Mouse (Mus musculus): ENCODE results near the gene Olfr1223. TPM values are rescaled to one million over a fixed set of nuclear protein-coding genes. Genes with fewer than 3 reads are reported as not detected.
"Not testable (repeated sequence)": the region's sequence is repeated elsewhere in the genome, so short reads cannot be mapped to it uniquely, and the experiment has no call there.

Gene Olfr1223
- not detected for total RNA-seq (2021)
- long read RNA-seq, experiment 1 = 0 reads
- long read RNA-seq, experiment 2 = 0 reads

GRCm38 (mm10) chr2:89151460-89151859 is at the start of gene Olfr1223:
Olfr1223 (minus strand) TSS chr2:89151560.
- intact Hi-C loops (cut with DNase I) = no loop called here
- DNase-seq (ENCODE audit: low spot score in 2 of 2) = no peak

DNA sequence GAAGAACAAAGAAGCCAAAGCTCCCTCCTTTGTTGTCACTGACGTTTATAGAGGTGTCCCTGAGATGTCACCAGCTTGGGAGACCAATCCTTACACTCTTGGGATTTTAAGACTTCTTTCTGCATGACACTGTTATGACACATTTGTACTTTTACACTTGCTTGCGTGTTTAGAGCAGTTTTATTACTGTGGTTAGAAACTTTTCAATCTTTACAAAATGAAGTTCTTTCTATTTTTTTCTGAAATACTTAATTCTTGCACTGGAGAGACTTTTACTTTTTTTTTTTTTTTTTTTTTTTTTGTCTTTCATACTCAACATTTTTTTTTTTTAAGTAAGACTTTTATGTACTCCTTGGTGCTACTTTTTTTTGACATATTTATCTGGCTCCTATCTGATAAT is 48.6 kb upstream of the Olfr1223 start, which contains the start of gene Olfr1226:
Gene Olfr1226, minus strand, starts transcription at position 101 of the 400 bp plus-strand sequence.
- intact Hi-C loops (cut with DNase I) = no loop called here
- DNase-seq (ENCODE audit: low spot score in 2 of 2) = no peak

DNA sequence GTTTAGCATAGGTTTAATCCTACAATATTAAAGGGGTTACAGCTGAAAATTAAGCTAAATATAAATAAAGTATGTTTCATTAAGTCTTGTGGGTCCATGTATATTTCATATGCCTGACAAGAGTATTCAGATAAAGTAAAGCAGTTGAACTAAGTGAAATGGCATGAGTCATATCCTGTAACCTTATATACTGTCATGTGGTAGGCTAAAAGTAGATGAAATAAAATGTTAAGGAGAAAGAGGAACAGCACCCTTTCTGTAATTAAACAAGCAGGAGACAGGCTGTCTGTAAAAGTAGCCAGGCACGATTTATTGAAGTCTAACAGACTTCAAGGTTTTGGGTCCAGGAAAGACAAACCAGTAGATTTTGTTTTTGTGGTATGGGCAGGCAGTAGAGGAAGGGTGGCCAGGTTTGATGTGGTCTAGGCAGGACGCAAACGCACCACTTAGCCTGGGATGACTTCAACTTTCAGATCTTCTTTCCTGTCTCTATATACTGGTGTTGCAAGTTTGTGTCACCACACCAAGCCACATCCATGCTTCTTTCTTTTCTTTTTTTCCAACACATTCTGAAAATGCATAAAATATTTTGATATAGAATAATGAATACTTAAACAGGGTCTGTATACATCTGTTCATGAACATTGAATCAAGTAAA is 45.1 kb upstream of the Olfr1223 start:
- no peak for DNase-seq (ENCODE audit: low spot score in 2 of 2)
- intact Hi-C loops (cut with DNase I) = no loop called here

GRCm38 (mm10) chr2:89174569-89174968 is 23.2 kb upstream of the Olfr1223 start, which contains the start of gene Olfr1225:
Olfr1225 (minus strand) TSS chr2:89174669.
- intact Hi-C loops (cut with DNase I) = no loop called here
- DNase-seq (ENCODE audit: low spot score in 2 of 2) = no peak

DNA sequence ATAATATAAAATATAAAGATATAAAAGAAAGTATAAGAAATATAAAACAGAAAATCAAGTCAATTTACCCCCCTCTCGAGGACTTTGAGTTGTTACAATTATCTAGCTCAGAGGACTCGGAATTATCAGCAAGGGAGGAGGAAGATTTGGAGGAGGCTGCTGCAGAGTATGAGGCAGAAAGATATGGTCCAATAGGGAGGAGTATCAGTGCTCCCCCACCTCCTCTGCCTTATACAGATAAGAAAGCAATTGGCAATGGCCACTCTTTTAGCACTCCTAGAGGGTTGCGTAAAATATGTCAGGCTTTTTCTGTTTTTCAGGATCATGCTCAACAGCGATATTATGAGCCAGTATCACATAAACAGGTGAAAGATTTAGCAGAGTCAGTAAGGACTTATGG is 13.4 kb upstream of the Olfr1223 start:
- intact Hi-C loops (cut with DNase I); DNase-seq (ENCODE audit: low spot score in 2 of 2): not testable (repeated sequence)

- intact Hi-C loops (cut with DNase I); DNase-seq (ENCODE audit: low spot score in 2 of 2): not testable (repeated sequence)
These were observed 12.6 kb upstream of the Olfr1223 start, which contains the start of gene Olfr1224-ps1 for GRCm38 (mm10) chr2:89163991-89164390. Olfr1224-ps1 (minus strand) TSS chr2:89164091.

- intact Hi-C loops (cut with DNase I) = no loop called here
- no peak for DNase-seq (ENCODE audit: low spot score in 2 of 2)
These were observed 18.4 kb downstream of the Olfr1223 start, which contains the start of gene Olfr1222 for GRCm38 (mm10) chr2:89132954-89133353. Olfr1222 (minus strand) TSS chr2:89133054.

DNA sequence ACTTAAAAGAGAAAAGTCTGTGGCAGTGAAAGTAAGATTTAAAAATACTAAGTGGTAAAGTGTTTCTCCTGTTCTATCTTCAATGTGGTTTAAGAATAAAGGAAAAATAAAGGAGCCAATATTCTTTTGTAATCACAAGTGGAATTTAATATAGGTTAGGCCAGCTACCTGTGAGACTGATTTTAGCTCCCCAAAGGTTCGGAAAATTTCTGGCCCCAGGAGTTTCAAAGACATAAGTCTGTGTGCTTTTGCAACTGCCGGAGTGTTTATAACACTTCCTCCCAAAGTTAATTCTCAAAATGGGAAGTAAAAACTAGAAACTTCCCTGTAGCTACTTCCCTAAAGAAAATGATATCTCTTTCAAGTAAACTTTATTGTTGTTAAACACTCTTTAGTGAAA is 34.2 kb downstream of the Olfr1223 start, which contains the start of gene Olfr1221:
Gene Olfr1221, minus strand, starts transcription at position 101 of the 400 bp plus-strand sequence.
- DNase-seq (ENCODE audit: low spot score in 2 of 2) = no peak
- intact Hi-C loops (cut with DNase I) = no loop called here

GRCm38 (mm10) chr2:89106735-89107134 is 44.6 kb downstream of the Olfr1223 start, which contains the start of gene Olfr1220:
Olfr1220 (minus strand) TSS chr2:89106835.
- intact Hi-C loops (cut with DNase I) = no loop called here
- DNase-seq (ENCODE audit: low spot score in 2 of 2) = no peak

DNA sequence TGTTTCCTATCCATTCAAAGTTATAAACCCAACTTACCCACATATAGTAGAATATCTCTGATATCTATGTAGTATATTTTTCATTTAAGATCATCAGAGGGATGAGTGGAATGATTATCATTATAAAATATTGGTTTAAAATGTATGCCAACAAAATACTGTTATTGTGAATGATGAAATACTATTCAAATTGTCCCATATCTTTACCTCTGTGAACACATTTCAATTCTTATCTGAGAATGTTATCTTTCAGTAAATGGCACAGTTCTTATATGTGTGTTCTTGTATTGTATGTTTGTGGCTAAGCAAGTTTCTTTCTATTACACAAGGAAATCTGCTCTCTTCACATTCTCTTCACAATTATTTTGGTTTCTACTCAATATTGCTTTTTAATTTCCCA is 45.7 kb downstream of the Olfr1223 start:
- DNase-seq (ENCODE audit: low spot score in 2 of 2) = no peak
- intact Hi-C loops (cut with DNase I) = no loop called here

- intact Hi-C loops (cut with DNase I) = no loop called here
- no peak for DNase-seq (ENCODE audit: low spot score in 2 of 2)
These were observed 57.5 kb downstream of the Olfr1223 start for GRCm38 (mm10) chr2:89093848-89094247.

Other genes with a start within 250 kb of the Olfr1223 start
- not detected for gene Olfr1208, start 249.2 kb downstream of the Olfr1223 start, total RNA-seq (2021)
- gene Olfr1209, start 236.4 kb downstream of the Olfr1223 start, total RNA-seq (2021) = not detected
- gene Olfr1211, start 213.4 kb downstream of the Olfr1223 start, total RNA-seq (2021) = not detected
- gene Olfr1212, start 197.6 kb downstream of the Olfr1223 start, total RNA-seq (2021) = not detected
- not detected for gene Gm13762, start 171.3 kb downstream of the Olfr1223 start, total RNA-seq (2021)
- gene Olfr1214, start 158.9 kb downstream of the Olfr1223 start, total RNA-seq (2021) = not detected
- gene Olfr1215, start 144.6 kb downstream of the Olfr1223 start, total RNA-seq (2021) = not detected
- not detected for gene Olfr1216, start 133.2 kb downstream of the Olfr1223 start, total RNA-seq (2021)
- not detected for gene Olfr1217, start 119.5 kb downstream of the Olfr1223 start, total RNA-seq (2021)
- not detected for gene Olfr1218, start 90.4 kb downstream of the Olfr1223 start, total RNA-seq (2021)
- gene Olfr1219, start 68.0 kb downstream of the Olfr1223 start, total RNA-seq (2021) = not detected
- not detected for gene Olfr1220, start 44.7 kb downstream of the Olfr1223 start, total RNA-seq (2021)
- gene Olfr1221, start 34.3 kb downstream of the Olfr1223 start, total RNA-seq (2021) = not detected
- not detected for gene Olfr1222, start 18.5 kb downstream of the Olfr1223 start, total RNA-seq (2021)
- not detected for gene Olfr1224-ps1, start 12.5 kb upstream of the Olfr1223 start, total RNA-seq (2021)
- gene Olfr1225, start 23.1 kb upstream of the Olfr1223 start, total RNA-seq (2021) = not detected
- not detected for gene Olfr1226, start 48.5 kb upstream of the Olfr1223 start, total RNA-seq (2021)
- not detected for gene Olfr1228, start 102.5 kb upstream of the Olfr1223 start, total RNA-seq (2021)
- not detected for gene Olfr1229, start 136.5 kb upstream of the Olfr1223 start, total RNA-seq (2021)
- not detected for gene Olfr1230, start 145.7 kb upstream of the Olfr1223 start, total RNA-seq (2021)
- gene Olfr1231, start 155.5 kb upstream of the Olfr1223 start, total RNA-seq (2021) = not detected
- not detected for gene Olfr1232, start 178.1 kb upstream of the Olfr1223 start, total RNA-seq (2021)
- gene Olfr1233, start 190.8 kb upstream of the Olfr1223 start, total RNA-seq (2021) = not detected
- gene Olfr1234, start 213.3 kb upstream of the Olfr1223 start, total RNA-seq (2021) = not detected

Measured in left cerebral cortex, postnatal 14 days (tissue).